Mouse (Mus musculus) common myeloid progenitor, adult 5-6 weeks (primary cell): Measurements from ENCODE around the gene Ash1l. TPM values are rescaled to one million over a fixed set of nuclear protein-coding genes. Genes with fewer than 3 reads are reported as not detected.

Experiments
- ATAC-seq: replicated peaks from 2 replicates; pipeline ENCODE4 v1.8.0; 2016; ENCODE audit warnings: low read depth, mild to moderate bottlenecking, moderate TSS enrichment, inconsistent platforms; ENCODE audit not compliant: poor library complexity, severe bottlenecking
- total RNA-seq: library from RNA; stranded (forward); fragments of 200-1000, 187-1606 nt; gene quantifications from 2 replicates; pipeline ENCODE4 v1.2.3, GENCODE M21; 2017

The Ash1l gene
- total RNA-seq, 1 experiment from 2014 or later, result 37.4 TPM

DNA sequence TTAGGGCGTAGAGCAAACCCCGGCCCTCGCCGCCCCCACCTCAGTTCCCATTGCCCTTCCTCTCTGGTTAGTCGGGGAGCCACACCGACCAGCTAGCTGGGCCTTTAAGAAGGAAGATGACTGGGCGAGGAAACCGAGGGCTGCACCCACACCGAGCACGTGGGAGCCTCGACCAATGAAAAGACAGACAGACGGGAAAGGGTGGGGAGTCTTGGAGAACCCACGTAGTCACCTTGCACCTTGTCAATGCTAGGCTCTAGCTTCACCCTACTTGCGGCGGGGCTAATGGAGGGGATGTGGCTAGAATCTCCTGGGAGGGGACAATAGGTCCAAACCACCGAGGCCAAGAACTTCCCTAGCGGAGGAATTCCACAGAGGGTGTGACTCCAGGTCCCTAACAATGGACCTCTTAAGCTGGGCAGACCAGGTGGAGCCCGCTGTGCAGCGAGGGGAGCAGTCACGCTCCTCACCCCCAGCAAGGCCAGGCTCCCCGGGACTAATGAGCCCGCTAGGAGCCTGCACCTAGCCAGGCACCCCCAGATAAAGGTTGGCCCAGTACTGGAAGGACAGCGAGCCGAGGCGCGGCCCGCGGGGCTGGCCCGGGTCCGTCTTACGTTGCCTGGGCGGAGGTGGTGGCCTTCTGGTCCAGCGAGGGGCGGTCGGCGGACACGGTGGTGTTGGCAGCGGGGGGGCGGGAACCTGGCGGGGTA, 139.6 kb downstream of the Ash1l start:
- peak; percentile 78 for ATAC-seq

DNA sequence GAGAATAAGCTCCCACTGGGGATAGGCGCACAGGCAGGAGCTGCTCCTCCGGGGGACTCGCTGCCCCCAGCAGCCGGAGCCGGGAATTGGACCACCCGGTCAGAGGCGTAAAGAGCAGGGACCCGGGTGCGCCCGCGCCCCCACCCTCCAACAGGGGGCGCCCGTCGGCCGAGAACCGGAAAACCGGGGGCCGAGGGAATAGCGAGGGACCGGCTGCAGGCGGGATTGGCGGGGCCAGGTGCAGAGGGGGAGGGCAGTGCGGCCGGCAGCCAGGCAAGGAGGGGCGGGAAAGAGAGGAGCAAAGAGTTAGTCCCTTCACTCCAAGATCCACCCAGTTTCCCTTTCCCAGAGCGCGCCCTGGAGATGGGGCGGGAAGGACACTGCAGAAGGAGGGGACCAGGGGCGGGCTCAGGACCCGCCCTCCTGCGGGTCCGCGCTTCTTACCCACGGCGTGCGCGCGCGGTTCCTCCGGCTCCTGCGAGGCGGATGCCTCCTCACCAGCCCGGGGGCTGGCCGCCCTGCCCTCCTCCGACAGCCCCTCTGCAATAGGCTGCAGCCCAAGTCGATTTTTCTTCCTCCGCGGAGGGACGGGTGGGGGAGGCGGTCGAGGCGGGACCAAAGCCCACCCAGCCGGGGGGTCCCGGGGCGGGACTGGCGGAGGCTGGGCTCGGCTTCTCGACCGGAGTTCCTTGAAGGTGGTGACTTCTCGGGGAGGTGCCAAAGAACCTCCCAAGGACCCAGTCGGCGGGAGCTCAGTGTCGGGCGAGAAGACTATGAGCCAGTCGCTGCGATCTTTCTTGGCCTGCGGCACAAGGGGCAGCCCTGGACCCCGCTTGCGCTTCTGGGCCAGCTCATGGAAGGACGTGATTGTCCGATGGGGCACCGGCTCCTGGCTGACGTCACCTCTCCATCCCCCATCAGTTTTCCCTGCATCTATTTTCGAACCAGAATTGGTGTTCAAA, 140.6 kb downstream of the Ash1l start:
- ATAC-seq, result peak; percentile 13; the same call in 1 of the 2 replicates

DNA sequence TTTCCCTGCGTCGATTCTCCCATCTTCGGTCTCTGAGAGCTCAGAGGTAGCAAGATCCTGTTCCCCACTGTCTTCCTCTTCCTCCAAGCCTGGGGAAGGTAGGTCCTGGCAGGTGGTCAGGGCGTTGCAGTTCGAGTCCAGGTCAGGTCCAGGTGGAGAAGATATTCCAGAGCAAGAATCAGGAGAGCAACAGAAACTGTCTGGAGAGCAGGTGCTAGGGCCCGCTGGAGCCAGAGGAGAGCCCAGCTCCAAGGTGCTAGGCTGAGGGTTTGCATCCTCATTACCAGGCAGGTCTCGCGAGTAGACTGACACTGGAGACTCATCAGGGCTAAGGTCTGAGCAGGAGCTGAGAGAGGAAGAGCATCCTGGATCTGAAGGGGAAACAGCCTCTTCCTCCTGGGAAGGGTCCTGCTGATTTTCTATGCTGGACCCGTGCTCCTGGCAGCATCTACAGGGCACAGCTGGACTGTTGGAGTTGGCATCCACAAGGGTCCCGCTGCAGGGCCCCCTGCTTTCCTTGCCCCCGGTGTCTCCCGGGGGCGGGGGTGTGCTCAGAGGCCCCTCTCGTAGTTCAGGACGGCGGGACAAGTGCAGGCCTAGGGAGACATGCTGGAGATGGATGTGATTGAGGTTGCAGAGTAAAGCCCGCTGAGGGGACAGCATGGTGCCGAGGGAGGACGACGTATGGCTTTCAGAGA, 141.5 kb downstream of the Ash1l start:
- ATAC-seq, result no peak

DNA sequence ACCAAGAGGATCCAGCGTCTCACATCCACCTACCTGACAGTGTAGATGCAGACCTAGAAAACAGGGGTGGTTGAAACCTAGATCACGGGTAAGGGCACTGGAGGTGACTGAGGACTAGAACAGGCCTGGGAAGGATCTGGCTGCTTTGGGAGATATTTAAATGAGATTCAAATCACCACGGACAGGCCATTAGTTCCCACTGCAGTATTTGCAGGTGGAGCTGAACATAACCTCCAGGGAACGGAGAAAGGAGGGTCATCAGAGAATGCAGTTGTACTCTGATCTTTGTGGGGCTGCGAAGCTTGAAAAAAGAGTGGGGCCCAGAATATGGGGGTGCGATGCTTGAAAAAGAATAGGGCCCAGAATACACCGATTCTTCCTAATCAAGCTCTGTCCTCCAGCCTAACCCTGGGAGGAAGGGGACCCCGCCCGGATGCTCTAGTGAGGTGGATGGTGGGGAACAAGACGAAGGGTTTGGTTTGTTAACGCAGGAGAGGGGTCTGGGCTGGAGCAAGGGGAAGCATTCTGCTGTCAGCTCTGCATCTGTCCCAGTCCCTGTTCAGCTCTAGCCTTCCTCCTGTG, 142.2 kb downstream of the Ash1l start:
- ATAC-seq, result no peak

DNA sequence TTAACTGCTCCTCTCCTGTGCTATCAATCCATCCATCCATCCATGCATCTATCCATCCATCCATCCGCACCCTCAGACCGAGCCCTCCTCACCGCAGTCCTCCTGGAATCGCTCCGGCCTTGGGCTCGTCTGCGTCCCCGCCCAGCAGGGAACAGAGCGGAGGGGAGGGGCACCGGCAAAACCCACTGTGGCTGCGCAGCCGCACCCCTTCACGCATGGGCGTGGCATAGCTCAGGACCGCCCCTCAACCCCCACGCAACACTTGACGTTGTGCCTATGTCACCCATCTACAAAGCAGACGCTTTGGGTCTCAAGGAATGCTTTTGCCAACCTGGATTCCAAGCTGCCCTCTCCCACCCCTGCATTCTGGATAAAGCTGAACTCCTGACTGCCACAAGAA, 142.8 kb downstream of the Ash1l start, which contains the start of gene Rusc1:
TSS of gene Rusc1 (minus strand) at position 137 of the 400 bp plus-strand sequence.
- peak; percentile 61 for ATAC-seq

DNA sequence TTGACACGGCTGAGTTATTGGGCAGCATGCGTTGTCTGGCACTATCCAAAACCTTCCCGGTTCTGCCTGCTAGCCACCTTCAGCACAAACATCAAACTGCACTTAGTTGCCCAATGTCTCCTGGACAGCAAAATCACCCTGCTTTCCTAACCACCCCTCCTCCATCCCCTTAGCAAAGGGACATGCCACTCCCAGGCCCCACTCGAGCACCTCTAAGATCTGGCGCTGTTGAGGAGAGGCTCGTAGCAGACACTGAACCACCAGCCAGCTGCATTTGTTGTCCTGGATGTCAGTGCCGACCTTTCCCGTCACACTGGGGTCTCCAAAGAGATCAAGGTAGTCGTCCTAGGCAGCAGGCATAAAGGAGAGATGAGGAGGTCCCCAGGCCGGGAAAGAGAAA, 143.6 kb downstream of the Ash1l start:
- ATAC-seq, result no peak

DNA sequence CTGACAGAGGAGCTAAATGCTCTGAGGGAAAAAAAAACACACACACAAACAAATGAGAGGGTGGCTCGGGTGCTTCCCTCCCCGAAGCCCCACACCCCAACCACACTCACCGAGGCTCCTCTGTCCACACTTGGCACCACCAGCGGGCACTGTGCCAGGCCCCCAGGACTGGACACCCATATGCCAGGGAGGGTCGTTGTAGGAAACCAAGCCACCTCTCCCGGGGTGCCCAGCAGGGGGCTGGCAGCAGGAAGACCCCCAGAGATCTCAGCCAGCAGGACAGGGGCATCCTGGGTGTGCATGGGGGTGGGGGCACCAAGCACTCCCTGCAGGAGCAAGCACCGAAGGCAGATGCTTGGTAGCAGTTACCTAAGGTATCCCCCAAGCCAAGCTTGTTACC, 150.4 kb downstream of the Ash1l start, which contains the start of gene Gm43738:
TSS of gene Gm43738 (minus strand) at position 289 of the 400 bp plus-strand sequence.
- ATAC-seq, result no peak

DNA sequence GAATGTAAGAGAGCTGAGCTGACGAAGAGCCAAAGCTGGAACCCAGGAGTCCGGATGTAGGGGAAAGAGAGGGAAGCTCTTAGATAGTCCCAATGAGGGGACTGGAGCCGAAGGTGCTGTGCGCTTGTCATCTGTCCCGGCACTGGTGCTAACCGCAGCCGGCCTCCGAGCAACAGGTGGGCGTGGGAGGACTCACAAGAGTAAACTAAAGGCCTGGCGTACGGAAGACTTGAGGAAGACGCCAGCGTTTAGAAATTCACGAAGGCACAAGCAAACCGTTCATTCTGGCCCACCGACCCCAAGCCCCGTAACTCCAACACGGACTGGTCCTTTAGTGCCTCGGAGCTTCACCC, 151.0 kb downstream of the Ash1l start:
- peak; percentile 33 for ATAC-seq

DNA sequence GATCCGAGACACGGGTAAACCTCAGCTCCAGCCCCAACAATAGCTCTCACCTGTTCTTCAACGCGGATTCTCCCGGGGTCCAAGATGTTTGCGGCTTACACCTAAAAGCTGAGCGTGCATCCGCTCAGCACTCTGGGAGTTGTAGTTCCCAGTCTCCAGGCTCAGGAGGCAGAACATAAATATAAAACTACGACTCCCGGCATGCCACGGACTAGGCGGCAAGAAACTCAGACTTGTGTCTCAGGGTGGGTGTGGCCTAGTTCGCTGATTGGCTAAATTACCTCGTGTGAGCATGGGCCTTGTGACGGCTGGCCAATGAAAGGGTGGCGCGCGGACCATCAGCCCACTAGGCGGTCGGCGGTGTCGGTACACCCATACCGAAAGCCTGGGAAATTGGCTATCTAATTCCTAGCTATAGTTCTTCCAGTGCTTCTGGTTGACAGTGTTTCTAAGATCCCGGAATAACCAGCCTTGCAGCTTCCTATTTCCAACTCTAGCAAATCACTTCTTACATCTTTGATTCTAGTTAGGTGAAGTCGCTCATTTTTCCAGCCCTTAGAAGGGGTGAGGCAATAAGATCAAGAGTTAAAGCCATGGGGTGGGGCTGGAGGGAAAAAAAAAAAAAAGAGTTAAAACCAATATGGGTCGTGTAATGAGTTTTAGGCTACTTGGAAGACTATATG, 151.5 kb downstream of the Ash1l start, which contains the start of gene Fdps:
TSS of gene Fdps (minus strand) at position 148 of the 683 bp plus-strand sequence.
- ATAC-seq, result peak; percentile 98

DNA sequence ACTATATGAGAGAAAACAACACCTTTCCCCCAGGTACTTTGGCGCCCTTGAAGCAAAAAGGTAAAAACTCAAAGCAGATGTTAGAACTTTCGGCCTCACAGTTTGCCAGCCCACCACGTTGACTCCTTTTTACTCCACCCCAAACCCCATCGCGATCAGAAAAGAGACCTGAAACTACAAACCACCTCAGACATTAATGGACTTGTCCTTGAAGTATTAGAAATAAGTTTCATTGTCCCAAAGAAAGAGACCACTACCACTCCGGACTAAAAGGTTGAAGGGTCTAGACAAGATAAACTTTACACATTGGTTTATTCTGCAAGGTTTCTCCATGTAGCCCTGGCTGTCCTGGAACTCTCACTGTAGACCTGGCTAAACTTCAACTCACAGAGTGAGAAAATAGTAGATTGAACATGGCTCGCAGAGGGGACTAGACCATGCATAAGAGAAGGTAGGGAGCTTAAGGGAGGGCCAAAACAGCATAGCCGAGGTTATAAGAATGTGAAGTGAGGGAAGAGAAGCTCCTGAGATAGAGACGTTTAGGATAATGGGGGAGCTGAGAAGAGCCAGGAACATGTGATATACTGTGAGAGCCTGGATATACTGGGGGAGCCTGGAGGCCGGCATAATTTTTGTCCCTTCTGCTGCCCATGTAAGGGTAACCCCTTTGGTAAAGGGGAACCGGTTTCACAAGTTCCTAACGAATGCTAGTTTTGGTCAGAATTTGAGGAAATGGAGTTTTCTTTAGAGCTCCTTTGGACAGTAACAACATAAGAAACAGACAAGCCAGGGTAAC, 152.3 kb downstream of the Ash1l start:
- ATAC-seq, result no peak

DNA sequence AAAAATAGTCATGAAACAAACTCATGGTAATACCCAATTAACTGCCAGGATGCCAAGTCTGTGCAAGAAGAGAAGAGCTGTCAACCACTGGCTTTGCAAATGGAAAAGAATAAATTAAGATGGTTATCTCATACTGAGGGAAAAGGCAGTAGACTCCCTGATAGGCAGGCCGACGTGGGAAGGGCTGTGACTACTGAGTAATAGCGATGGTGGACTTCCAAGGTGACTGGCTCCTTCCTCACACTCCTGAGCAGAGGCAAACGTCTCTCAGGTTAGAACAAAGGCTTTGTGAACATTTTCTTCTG, 152.8 kb downstream of the Ash1l start:
- no peak for ATAC-seq

DNA sequence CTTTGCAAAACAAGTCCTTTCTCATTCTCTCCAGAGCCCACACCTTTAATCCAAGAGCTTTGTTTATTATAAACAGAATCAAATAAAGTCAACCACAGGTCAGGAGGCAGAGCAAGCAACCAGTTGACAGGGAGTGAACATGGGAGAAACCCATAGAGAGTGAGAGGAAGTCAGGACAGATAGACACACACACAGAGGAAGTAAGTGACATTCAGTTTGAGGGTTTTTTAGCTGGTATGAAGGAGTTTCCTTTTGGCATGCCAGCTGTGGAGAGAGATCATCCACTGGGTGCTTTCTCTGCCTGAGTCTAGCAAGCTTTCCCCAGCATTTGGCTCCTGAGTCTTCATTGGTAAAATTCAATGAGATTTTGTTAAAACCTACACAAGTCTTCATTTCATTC, 156.5 kb downstream of the Ash1l start:
- ATAC-seq, result peak; percentile 45

DNA sequence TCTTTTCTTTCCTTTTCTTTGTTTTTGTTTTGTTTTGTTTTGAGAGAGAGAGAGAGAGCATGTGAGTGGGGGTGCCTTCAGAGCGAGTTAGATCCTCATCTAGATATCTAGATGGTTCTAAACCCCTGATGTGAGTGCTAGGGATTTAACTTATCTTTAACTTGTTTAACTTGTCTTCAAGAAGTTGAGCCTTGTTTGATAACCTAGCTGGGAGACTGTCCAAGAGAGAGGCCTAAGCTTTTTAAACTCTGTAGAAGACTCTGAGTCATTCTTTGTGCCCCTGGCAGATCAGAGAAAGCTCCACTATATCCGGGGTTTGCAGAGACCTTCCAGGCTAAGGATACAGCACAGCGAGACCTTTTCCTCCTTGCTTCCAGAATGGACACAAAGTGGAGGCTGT, 157.1 kb downstream of the Ash1l start:
- ATAC-seq, result no peak

DNA sequence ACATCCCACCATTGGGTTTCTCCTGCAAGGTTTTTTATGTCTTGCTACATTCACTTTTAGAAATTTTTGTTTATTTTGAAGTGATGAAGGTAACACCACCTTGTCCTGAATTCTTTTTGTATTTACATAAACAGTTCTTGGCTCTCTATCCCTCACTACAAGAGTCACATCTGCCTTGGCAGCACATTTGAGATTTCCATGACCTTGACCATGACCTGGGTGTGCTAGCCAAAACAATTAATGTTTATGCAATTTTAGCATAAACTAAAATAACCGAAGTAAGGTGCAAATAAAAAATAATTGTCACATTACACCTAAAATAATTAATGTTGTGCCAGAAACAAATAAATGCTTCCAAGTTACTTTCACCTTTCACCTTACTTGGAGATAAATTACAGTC, 157.7 kb downstream of the Ash1l start:
- no peak for ATAC-seq

DNA sequence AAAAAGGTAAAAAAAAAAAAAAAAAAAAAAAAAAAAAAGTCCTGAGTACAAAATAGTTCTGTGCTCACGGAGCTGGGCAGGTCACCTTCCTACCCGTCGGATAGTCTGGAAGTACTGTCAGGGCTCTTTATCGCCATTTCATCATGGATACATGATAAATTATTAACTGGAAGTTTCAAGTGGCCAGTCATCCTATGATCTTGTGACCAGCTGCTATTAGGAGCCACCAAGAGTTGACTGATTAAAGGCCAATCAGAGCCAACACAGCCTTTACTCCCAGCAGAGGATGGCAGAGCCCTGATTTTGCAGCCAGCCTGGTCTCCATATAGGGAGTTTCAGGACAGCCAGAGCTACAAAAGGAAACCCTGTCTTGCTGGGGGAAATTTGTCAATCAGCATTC, 162.6 kb downstream of the Ash1l start:
- no peak for ATAC-seq

DNA sequence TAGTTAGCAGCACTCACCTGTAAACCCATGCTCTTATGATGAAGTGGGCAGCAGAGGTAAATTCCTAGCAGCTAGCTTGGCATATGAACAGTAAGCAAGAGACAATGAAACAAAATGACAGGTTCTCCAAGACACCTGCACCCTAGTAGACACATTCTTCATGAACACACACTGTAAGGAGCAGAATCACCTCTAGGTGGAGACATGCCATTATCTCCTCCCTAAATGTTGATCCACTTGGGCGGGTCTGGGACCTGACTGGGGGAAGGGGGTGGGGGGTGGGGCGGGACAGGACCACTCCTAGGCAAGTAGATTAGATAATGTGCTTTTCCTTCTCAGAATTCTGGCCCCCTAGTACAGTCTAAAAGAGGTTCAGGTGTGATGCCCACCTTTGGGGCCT, 165.1 kb downstream of the Ash1l start:
- peak; percentile 77; the same call in 1 of the 2 replicates for ATAC-seq

DNA sequence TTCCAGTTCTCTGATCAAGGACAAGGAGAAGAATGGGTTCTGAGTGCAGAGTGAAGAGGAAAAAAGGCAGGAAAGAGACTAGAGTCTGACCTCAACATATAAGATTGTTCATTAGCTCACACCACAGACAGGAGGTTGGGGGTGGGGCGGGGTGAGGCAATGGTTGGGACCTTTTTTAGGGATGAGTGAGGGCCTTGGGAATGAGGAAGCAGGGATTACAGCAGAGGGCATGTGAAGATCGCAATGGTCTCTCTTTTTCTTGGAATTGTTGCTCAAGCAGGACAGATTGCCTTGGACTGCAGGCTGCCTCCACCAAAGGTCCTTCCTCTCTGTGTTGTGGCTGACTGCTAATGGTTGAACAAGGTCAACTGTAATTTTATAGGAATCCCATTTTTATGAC, 172.9 kb downstream of the Ash1l start:
- no peak for ATAC-seq

DNA sequence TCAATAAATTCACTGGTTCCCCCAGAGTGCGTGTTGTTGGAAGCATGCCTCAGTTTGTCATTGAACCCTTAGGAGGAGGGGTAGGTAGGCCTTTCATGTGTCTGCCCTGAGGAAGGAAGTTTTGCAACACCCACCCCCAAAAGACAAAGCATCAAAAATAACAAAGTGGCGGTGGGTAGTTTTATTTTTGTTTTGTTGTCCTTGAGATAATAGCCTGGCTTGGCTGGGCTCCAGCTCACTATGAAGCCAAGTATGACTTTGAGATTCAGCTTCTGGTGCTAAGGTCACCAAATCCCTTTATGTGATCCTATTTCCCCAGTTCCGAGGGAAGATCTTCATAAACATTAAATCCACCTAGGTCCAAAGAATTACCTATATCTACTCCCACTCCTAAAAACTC, 173.8 kb downstream of the Ash1l start:
- ATAC-seq, result no peak

DNA sequence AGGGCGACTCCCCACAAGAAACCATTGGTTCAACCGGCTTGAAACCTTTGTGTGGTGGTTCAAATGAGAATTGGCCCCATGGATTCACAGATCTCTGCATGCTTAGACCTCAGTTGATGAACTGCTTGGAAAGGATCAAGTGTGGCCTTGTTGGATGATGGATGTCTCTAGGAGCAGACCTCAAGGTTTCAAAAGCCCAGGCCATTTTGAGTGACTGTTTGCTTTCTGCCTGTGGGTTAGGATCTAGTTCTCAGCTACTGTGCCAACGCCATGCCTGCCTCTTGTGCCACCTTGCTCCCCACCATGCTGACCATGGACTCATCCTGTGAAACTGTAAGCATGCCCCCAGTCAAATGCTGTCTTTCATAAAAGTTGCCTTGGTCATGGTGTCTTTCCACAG, 175.6 kb downstream of the Ash1l start:
- ATAC-seq, result no peak
